Mouse (Mus musculus): ENCODE data around the gene Arih2. TPM values are rescaled to one million over a fixed set of nuclear protein-coding genes. Genes with fewer than 3 reads are reported as not detected.

Gene Arih2
- total RNA-seq, 2 experiments from 2014 or later: 63.2 to 64.7 TPM

- intact Hi-C loops (cut with DNase I): no loop called here
- no peak for DNase-seq
Observed at GRCm38 (mm10) chr9:108594354-108594753, 54.8 kb downstream of the Arih2 start.

- intact Hi-C loops (cut with DNase I): no loop called here
- no peak for DNase-seq
Observed at GRCm38 (mm10) chr9:108591462-108591861, 57.7 kb downstream of the Arih2 start.

- DNase-seq: no peak
- intact Hi-C loops (cut with DNase I): loop anchor here (5.0 kb wide), 1 partner anchor 48 kb away; no protein-coding TSS in a partner anchor
Observed at GRCm38 (mm10) chr9:108589229-108589628, 60.0 kb downstream of the Arih2 start.

- intact Hi-C loops (cut with DNase I): loop anchor here (5.0 kb wide), 1 partner anchor 50 kb away; no protein-coding TSS in a partner anchor
Observed at GRCm38 (mm10) chr9:108587571-108588180, 61.5 kb downstream of the Arih2 start.

GRCm38 (mm10) chr9:108579344-108579690 is 69.9 kb downstream of the Arih2 start:
- intact Hi-C loops (cut with DNase I): no loop called here
- DNase-seq: no peak

More at GRCm38 (mm10) chr9:108587571-108588180, 61.5 kb downstream of the Arih2 start:
- peak in 1 of 2 experiments; percentile 42 for DNase-seq

DNA sequence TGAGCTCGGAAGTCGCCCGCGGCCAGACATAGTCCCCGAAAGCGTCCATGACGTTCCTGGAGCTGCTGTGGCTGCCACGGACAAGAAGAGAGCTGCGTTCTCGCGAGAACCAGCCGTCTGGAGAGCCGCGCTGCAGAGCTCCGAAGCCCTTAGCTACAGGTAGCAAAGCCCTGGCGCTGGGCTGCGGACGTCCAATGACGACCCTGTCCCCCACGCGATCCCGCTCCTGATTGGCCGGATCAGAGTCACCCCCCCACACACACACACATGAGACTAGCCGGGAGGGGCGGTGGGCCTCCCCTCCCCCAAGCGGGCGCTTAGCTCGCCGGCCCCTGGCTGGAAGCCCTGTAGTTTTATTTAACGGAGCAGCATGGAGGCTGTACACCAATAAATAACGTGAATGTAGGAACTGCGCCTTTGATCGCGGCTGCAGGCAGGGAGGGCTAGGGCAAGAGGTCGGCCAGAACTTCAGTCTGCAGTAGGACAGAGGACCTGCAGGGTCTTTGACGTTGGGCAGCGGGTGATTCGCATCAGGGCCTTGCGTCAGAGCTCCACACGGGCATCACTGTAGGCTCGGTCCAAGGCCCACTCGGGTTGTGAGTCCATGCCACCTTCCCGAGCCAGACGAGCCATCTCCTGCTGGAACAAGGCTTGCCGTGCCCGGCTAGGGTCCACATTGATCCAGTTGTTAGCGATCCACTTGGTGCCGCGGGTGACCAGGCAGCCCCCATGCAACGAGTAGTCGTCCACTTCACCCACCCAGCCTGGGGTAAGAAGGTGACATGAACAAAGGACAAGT is 70.4 kb downstream of the Arih2 start, which contains the start of gene Wdr6:
Wdr6 (minus strand) TSS at position 195 of the 799 bp plus-strand sequence.
- peak; percentile 84 to 86 for DNase-seq
- intact Hi-C loops (cut with DNase I): no loop called here

- DNase-seq: peak in 1 of 2 experiments; percentile 38
- intact Hi-C loops (cut with DNase I): no loop called here
Observed at GRCm38 (mm10) chr9:108577934-108578544, 71.1 kb downstream of the Arih2 start.

- DNase-seq: no peak
- intact Hi-C loops (cut with DNase I): no loop called here
Observed at GRCm38 (mm10) chr9:108577025-108577424, 72.2 kb downstream of the Arih2 start.

- no peak for DNase-seq
- intact Hi-C loops (cut with DNase I): no loop called here
Observed at GRCm38 (mm10) chr9:108575321-108576297, 73.6 kb downstream of the Arih2 start.

GRCm38 (mm10) chr9:108574921-108575320 is 74.3 kb downstream of the Arih2 start:
- no peak for DNase-seq
- intact Hi-C loops (cut with DNase I): no loop called here

DNA sequence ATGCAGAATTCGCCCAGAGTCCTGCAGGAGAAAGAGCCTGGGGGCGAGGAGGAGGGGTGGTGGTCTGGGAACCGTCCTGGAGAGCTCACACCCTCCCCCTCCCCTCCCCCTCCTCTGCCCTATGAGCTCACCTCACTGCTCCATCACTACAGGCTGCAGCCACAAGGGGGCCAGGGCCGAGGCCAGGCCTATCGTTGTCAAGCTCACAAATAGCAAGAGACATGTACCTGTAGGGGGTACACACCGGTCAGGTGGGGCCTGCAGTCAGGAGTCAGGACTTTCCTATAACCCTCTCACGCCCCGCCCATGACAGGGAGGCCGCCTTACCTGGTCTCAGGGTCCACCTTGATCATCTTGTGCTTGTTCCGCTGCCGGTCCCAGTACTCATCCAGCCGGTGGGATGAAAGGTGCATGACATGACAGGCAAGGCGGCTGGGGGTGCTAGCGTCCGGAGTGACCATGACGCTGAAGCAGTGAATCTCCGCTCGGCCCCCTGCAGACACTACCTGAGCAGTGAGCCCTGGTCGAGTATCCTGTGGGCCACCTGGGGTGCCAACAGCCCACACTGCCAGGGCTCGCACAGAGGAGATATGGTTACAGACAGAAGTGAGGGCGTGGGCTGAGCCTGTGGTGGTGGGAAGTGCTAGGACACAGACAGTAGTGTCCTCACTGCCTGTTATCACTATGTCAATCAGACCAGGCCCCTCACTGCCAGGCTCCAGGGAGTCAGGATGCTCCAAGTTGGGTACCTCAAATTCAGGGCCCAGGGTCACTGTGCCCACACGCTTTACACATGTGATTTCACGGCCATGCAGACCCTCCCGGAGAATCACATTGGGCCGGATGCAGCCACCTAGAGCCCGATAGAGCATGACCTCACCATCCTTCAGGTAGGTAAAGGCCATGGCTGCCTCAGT is 75.2 kb downstream of the Arih2 start:
- no peak for DNase-seq
- intact Hi-C loops (cut with DNase I): no loop called here

- intact Hi-C loops (cut with DNase I): no loop called here
- DNase-seq: no peak
Observed at GRCm38 (mm10) chr9:108572321-108572720, 76.9 kb downstream of the Arih2 start.

DNA sequence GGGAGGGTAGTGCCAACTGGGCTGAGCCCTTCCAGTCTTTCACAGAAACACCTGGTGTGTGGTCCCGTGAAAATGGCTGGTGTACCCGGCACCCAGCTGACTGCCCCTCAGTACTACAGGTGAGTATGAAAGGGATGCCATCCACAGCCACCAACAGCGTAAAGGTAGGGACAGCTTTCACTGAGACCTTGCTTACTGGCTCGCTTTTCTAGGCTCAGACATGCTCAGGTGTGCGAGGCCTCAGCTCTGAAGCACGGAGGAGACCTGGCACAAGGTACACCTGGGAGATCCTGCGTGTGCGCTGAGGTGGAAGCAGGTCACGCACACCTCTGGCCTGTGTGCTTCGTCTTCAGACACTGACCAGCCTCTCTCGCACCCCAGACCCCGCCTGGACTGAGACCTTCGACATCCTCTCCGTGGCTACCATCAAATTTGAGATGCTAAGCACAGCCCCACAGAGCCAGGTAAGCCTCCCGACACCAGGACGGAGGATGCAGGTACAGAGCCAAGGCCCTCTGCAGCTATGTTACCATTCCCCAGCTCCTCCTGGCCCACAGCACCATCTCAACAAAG is 77.7 kb downstream of the Arih2 start:
- DNase-seq: no peak
- intact Hi-C loops (cut with DNase I): no loop called here

DNA sequence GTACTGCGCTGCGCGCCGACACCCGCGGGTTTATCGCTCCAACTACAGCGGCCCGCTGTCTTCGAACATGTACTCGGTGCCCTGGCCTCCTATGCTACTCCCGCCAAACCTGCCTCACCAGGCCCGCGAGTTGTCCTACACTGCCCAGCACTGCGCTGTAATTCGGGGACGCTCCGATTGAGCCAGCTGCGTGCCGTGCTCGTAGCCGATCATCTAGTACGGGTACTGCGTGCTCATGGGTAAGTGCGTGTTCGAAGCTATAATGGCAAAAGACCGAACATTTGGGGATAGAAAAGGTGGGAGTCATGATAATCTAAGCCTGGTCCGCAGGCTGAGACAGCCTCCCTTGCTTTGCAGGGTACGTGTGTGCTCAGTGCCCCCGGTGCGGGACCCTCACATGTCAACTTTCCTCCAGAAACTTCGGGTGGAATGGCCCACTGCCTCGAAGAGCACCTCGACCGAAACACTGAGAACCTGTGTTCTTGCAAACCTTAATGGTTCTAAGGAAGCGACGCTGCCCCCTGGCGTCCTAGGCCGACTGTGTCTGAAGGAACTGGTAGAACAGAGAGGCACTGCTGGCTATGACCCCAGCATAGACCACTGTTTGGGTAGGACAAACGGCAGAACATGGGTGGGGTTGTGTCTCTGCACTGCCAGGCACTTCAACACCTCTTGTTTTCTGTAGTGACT is 78.8 kb downstream of the Arih2 start:
- DNase-seq: peak; percentile 62 to 63

DNA sequence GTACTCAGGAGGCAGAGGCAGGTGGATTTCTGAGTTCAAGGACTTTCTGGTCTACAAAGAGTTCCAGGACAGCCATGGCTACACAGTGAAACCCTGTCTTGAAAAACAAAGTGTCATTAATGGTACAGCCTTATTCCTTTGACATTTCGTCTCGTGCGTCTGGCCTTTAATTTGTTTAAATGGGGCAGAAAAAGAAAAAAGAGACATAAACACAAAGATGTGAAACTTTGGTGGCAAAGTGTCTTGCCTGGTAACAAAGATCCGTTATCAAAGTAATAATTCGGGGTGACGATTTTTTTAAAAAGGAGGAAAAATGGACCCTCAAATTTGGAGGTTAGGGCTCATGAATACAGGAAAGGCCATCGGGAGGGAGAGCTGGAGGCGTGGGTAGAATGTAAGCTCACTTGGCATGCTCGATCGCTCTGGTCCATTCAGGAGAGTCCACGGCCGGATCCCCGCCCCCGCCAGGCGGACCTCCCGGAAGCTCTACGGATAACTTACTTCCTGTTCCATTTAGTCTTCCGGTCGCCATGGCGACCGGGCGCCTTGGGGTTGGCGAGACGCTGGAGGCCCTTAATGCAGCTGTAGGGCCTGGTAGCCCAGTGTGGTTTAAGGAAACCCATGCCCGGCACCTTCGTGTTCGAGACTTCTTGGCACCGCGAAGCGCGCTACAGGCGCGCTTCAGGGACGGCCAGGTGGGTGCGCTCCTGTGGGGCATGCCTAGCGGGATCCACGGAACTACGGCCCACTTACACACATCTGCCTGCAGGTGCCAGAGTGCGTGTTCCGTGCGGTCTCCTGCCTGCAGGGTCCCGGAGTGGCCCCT is 79.6 kb downstream of the Arih2 start, which contains the start of gene Dalrd3:
Dalrd3 (plus strand) TSS at position 506 of the 826 bp plus-strand sequence.
- peak; percentile 80 to 87 for DNase-seq
- intact Hi-C loops (cut with DNase I): loop anchor here (5.0 kb wide), 1 partner anchor 52 kb away; the partner anchor contains the start of gene Qrich1

More for the DNA sequence above, 78.8 kb downstream of the Arih2 start:
- intact Hi-C loops (cut with DNase I): no loop called here

GRCm38 (mm10) chr9:108568511-108568921 is 80.7 kb downstream of the Arih2 start:
- no peak for DNase-seq
- intact Hi-C loops (cut with DNase I): loop anchor here (5.0 kb wide), 1 partner anchor 51 kb away; the partner anchor contains the start of gene Qrich1

- DNase-seq: peak in 1 of 2 experiments; percentile 44
- intact Hi-C loops (cut with DNase I): loop anchor here (5.0 kb wide), 1 partner anchor 51 kb away; the partner anchor contains the start of gene Qrich1
Observed at GRCm38 (mm10) chr9:108567931-108568419, 81.2 kb downstream of the Arih2 start.

Measured in gastrocnemius, postnatal 36 days (tissue).